Mouse (Mus musculus): ENCODE results near the gene Auts2. TPM values are rescaled to one million over a fixed set of nuclear protein-coding genes. Genes with fewer than 3 reads are reported as not detected.

Gene Auts2
- total RNA-seq, 2 experiments from 2014 or later: 117 to 146 TPM

DNA sequence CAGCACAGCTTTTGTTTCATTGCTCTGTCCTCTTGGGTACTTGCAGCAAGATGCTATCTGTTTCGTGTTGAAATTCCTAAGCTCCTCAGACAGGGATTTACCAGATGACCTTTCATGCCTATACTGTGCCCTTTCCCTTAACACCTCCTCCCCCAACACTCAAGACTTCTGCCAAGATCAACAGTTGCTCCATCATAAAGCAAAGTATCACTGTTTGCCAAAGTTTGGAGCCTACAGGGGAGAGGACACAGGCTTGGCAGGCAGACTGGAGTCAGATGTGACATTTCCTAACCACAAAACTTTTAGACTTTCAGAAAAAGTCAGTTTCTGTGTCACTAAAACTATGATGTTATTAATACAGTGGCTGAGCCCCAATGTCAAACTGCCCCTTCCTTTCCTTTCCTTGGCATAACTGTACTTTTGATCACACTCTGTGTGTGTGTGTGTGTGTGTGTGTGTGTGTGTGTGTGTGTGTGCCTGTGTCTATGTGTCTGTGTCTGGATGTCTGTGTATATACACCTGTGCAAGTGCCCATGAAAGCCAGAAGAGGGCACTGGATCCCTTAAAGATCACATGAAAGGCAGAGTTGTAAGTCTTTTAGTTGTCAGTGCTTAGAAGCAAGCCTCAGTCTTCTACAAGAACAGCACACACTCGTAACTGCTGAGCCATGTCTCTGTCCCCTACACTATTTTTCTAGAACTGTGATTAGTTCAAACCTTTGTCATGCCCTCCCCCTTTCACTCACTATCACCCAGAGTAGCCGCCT is 213.8 kb downstream of the Auts2 start:
- no peak for DNase-seq (ENCODE audit: extremely low spot score in 1 of 2, low spot score in 2 of 2)
- intact Hi-C loops (cut with DNase I): no loop called here
- no peak; the same call in 1 of the 2 replicates for TF ChIP-seq CTCF (IDR thresholded peaks at IDR 0.05)
- H3K27ac ChIP-seq: no peak overlapping the region
- no peak overlapping the region for H3K4me3 ChIP-seq

DNA sequence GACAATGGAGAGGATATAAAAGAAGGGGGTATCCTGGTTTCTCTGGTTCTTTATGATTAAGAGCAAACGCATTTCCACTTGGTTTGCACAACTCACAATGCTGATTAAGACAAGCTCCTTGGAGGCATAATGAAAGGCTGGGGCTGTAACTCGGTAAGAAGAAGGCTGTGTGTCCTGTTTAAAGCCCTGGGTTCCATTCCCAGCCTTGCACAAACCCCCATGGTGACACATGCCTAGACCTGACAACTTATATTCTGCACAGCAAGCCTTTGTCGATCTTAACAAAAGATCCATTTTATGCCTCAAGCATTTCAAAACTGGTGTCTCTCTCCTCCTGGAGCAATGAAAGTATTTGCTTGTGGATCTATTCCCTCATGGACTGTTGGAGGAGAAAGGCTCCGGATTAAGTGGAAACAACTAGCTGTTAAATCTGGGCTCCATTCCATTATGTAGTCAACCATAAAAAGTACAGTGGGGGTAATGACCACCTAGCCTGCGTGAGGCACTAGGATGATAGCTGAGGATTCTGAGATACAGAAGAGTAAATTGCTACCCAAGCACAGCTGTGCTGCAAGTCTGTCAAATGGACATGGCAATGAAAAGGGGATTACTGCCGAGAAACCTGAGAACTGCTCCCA is 218.8 kb downstream of the Auts2 start:
- H3K27ac ChIP-seq: no peak overlapping the region
- TF ChIP-seq CTCF (IDR thresholded peaks at IDR 0.05): no peak

DNA sequence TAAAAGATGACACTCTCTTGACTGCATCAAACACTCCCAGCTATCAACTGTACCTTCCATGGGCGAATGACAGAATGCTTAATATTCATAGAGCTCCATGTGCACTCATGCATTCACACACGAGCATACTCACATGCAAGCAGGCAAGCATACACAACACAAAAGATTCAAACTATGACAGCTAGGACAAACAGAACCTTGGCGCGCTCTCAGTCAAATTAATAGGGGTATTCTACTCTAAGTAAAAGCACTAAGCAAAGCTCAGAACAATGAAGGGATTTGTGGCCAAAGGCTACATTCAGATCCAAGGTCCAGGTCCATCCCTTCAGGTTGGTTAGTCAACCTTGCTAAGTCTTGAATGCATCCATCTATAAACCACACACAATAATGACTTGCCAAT is 219.5 kb downstream of the Auts2 start:
- TF ChIP-seq CTCF (IDR thresholded peaks at IDR 0.05): no peak
- no peak for DNase-seq (ENCODE audit: extremely low spot score in 1 of 2, low spot score in 2 of 2)
- Histone ChIP-seq H3K4me3 (no peak overlapping the region), H3K27ac (no peak overlapping the region)
- intact Hi-C loops (cut with DNase I): no loop called here

More for the DNA sequence above, 218.8 kb downstream of the Auts2 start:
- no peak overlapping the region for H3K4me3 ChIP-seq
- DNase-seq (ENCODE audit: extremely low spot score in 1 of 2, low spot score in 2 of 2): no peak
- intact Hi-C loops (cut with DNase I): no loop called here

DNA sequence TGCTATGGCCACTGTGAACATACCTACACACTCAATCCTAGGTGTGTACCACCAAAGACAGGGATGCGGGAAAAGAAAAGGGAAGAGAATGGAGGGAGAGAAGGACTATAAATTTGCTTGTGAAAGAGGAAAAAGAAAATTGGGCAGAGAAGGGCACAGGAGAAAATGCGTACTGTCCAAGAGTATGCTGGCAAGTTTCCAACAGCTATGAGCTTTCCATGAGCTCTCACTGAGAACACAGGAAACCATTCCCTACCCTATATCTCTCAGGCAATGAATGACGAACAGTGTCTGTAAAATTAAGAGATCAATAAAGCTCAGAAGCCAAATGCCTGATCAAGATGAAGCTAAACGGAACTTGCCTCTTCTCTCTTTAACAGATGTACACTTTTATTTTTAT is 220.2 kb downstream of the Auts2 start:
- Histone ChIP-seq H3K27ac (no peak overlapping the region), H3K4me3 (no peak overlapping the region)
- DNase-seq (ENCODE audit: extremely low spot score in 1 of 2, low spot score in 2 of 2): no peak
- intact Hi-C loops (cut with DNase I): no loop called here
- no peak for TF ChIP-seq CTCF (IDR thresholded peaks at IDR 0.05)

DNA sequence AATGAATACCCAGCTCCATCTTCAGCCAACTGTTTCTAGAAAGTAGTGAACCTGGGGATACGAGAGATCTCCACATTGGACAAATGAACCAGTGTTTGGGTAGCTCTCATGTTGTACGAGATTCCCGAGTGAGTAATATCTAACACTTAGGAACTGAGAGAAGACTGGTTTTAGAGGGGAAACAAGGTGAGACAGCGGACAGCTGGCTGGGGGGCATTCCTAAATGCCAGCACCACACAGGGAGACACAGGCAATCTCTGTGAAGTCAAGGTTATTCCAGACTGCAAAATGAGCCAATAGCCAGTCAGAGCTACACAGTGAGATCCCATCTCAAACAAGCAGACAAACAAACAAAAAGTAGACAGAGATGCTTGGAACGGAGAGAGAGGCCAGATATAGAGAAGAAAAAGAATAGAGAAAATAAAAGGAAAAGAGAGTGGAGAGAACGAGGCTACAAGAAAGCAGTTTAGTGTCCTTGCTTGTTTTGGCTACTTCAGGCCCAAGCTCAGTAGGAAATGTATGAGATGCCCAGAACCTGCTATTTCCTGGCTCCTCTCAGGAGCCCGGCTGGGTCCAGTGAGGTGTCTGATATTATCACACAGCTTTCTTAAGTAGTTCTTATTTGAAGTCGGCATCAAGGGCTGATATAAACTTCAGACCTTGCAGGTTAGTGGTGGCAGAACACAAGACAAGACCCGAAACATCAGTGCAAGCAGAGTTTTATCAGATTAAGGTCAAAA is 224.9 kb downstream of the Auts2 start:
- no peak for DNase-seq (ENCODE audit: extremely low spot score in 1 of 2, low spot score in 2 of 2)
- Histone ChIP-seq H3K27ac (no peak overlapping the region), H3K4me3 (no peak overlapping the region)
- intact Hi-C loops (cut with DNase I): no loop called here
- no peak for TF ChIP-seq CTCF (IDR thresholded peaks at IDR 0.05)

DNA sequence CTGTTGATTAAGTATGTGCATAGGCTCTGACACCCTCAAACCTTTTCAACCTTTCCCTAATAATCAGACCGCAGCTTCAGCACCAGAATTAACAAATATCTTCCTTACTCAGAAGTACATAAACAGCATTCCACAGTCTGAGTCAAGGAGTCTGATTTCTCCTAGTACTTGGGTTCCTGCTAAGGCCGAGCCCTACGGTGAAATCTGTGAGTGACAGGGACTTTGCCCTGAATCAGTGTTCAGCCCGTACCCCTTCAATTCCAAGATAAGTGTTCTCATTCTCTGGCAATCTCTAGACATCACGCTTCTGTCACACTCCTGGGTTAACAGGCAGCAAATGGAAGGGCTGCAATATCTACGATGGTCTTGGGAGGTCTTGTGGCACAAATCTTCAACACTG is 226.2 kb downstream of the Auts2 start:
- intact Hi-C loops (cut with DNase I): no loop called here
- no peak overlapping the region for H3K27ac ChIP-seq
- DNase-seq (ENCODE audit: extremely low spot score in 1 of 2, low spot score in 2 of 2): no peak
- H3K4me3 ChIP-seq: no peak overlapping the region
- TF ChIP-seq CTCF (IDR thresholded peaks at IDR 0.05): no peak

DNA sequence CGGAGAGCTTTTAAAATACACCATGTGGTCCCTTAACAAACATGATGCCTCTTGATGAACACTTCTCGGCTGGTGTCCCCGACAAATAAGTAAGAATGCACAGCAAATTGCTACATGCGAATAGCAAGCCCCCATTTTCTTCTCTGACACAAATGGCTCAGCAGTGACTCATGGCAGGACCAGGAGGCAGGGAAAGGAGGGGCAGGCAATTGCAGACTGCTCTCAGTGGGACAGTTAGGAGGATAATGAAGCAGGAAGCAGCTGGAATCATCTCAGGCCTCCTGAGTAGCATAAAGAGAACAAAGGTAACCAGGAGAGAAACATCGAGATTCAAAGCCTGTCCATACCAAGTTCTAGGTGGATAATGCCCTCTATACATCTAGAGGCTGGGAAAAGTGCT is 228.8 kb downstream of the Auts2 start:
- intact Hi-C loops (cut with DNase I): no loop called here
- DNase-seq (ENCODE audit: extremely low spot score in 1 of 2, low spot score in 2 of 2): no peak
- TF ChIP-seq CTCF (IDR thresholded peaks at IDR 0.05): no peak
- Histone ChIP-seq H3K4me3 (no peak overlapping the region), H3K27ac (no peak overlapping the region)

DNA sequence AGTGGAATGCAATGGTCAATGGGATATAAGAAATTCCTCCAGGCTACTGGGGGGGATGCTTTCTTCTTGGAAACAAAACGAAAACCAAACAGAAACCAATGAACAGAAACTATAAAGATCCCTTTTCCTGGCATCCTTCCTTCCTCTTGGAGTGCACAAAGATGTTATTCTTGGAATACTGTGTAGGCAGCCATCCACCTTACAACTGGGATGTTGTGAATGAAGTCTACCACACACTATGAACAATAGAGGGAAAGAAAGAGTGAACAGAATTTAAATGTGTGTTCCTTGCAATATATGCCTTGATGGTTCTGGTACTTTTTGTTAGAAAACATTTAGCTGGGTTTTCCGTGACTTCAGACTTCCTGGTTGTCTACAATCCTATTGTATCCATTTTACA is 236.1 kb downstream of the Auts2 start:
- intact Hi-C loops (cut with DNase I): no loop called here
- Histone ChIP-seq H3K4me3 (no peak overlapping the region), H3K27ac (no peak overlapping the region)
- DNase-seq (ENCODE audit: extremely low spot score in 1 of 2, low spot score in 2 of 2): no peak
- no peak for TF ChIP-seq CTCF (IDR thresholded peaks at IDR 0.05)

DNA sequence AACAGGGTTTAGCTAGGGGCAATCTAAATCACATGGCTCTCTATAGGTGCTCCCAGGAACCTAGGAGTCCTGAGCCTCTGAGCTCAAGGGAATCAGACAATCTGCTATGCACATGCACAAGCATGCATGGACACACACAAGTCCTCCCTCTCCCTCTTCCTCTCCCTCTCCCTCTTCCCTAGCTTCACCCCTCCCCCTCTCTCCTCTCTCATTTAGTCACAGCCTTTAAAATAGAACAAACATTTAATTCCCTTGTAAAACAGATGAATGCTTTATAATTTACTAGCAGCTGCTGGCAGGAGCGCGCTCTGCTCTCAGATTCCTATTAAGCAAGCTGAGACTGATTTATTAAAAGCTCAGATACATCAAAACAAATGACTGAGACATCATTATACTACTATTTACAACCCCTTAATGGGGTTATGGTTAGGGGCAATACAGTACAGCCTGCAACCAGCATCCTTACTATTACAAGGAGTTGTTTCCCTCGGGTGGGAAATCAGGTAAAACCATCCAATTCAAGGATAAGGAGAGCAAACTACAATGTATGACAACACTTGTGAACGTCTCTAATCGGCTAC is 237.7 kb downstream of the Auts2 start:
- TF ChIP-seq CTCF (IDR thresholded peaks at IDR 0.05): no peak
- Histone ChIP-seq H3K4me3 (no peak overlapping the region), H3K27ac (no peak overlapping the region)
- DNase-seq (ENCODE audit: extremely low spot score in 1 of 2, low spot score in 2 of 2): no peak
- intact Hi-C loops (cut with DNase I): no loop called here

DNA sequence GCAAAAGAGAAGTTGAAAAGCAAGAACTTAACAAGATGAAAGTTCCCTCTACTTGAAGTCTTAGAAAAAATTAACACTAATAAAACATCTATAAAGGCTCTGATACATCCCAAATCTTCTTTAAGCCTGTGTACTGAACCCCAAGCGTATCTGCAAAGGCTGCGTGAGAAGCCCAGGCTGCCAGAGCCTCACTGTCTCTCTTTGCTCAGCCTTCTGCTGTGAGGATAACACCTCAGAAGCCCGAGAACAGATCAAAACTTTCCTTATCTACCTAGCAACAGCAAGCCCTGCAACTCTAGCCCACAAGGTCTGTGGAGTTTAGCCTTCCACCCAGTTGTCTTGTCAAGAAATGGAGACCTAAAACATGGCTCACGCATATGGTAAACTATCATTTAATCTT is 240.4 kb downstream of the Auts2 start:
- intact Hi-C loops (cut with DNase I): no loop called here
- H3K4me3 ChIP-seq: no peak overlapping the region
- DNase-seq (ENCODE audit: extremely low spot score in 1 of 2, low spot score in 2 of 2): no peak
- no peak for TF ChIP-seq CTCF (IDR thresholded peaks at IDR 0.05)
- no peak overlapping the region for H3K27ac ChIP-seq

DNA sequence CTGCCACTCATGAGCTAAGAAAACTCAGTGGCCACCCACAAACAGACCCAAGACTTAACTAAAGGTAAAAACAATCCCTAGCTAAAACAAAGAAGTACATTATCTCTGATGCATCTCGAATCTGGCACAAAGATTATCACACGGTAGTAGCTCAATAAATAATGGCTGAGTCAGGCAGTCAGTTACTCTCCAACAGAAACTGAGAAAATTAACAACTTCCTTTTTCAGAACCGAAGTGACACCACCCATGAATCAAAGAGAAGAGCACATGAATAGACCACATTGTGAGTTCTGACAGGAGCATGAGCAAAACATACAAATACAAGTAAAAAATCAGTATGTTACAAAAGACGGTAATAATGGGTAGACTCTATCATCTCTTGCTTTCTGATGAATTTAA is 242.3 kb downstream of the Auts2 start:
- TF ChIP-seq CTCF (IDR thresholded peaks at IDR 0.05): no peak
- Histone ChIP-seq H3K4me3 (no peak overlapping the region), H3K27ac (no peak overlapping the region)
- intact Hi-C loops (cut with DNase I): no loop called here
- DNase-seq (ENCODE audit: extremely low spot score in 1 of 2, low spot score in 2 of 2): no peak

DNA sequence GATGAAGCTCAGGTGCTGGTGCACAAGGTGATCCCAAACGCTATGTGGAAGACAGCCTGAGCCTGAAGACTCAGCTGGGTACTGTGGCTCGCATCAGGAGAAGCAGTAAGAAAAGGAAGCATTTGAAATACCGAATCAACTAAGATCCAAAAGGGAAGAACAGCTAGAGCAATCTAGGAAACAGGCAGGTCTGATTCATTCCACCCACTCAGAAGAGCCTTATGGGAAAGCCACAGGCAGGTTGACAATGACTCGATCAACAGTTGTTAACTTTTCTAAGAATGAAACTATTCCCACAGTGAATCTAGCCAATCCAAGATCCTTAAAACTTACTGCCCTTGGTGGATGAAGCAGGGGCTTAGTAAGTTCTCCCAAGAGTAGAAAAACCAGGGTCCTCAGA is 243.4 kb downstream of the Auts2 start:
- intact Hi-C loops (cut with DNase I): no loop called here
- Histone ChIP-seq H3K27ac (no peak overlapping the region), H3K4me3 (no peak overlapping the region)
- DNase-seq (ENCODE audit: extremely low spot score in 1 of 2, low spot score in 2 of 2): peak; percentile 13 to 14
- TF ChIP-seq CTCF (IDR thresholded peaks at IDR 0.05): no peak

Measured in left cerebral cortex, adult 2 months (tissue).